Mouse (Mus musculus) hindbrain, embryonic 12.5 days (tissue): Measurements from ENCODE around the gene Rab3a. TPM values are rescaled to one million over a fixed set of nuclear protein-coding genes. Genes with fewer than 3 reads are reported as not detected.

Experiments used
- ATAC-seq: fragments of 200-750 bp; cut with Nextera tagmentation; 2 replicates; pipeline ENCODE4 v1.8.0; 2017; ENCODE audit warnings: moderate TSS enrichment; ENCODE audit not compliant: low FRiP score
- H3K27ac ChIP-seq: fragments of 300-500 bp; sonication (generic); 2 replicates; pipeline ENCODE4 v1.5.1; 2016; ENCODE audit warnings: mild to moderate bottlenecking
- H3K27me3 ChIP-seq: fragments of 300-500 bp; sonication (generic); 2 replicates; pipeline ENCODE4 v1.6.1; 2016; ENCODE audit warnings: mild to moderate bottlenecking
- H3K36me3 ChIP-seq: fragments of 300-500 bp; sonication (generic); 2 replicates; pipeline ENCODE4 v1.6.1; 2016; ENCODE audit warnings: mild to moderate bottlenecking
- H3K4me1 ChIP-seq: fragments of 300-500 bp; sonication (generic); 2 replicates; pipeline ENCODE4 v1.6.1; 2016
- H3K4me2 ChIP-seq: fragments of 300-500 bp; sonication (generic); replicated peaks from 2 replicates; pipeline ENCODE4 v1.6.1; 2016; ENCODE audit warnings: mild to moderate bottlenecking
- H3K4me3 ChIP-seq: fragments of 300-500 bp; sonication (generic); 2 replicates; pipeline ENCODE4 v1.5.1; 2016; ENCODE audit warnings: mild to moderate bottlenecking
- H3K9ac ChIP-seq: fragments of 300-500 bp; sonication (generic); 2 replicates; pipeline ENCODE4 v1.6.1; 2016; ENCODE audit warnings: mild to moderate bottlenecking, moderate library complexity
- H3K9me3 ChIP-seq: fragments of 300-500 bp; sonication (generic); replicated peaks from 2 replicates; pipeline ENCODE4 v1.6.1; 2016; ENCODE audit warnings: mild to moderate bottlenecking
- WGBS: fragments of 180-500 bp; shearing (Covaris S2); methylation state at CpG from one replicate; pipeline ENCODE4 v1.1.7; 2016; 5-methylcytosine and 5-hydroxymethylcytosine counted together
- polyA plus RNA-seq: library from polyadenylated mRNA; unstranded; fragments of >200 nt; fragmentation: Nextera tagmentation; extraction: Ambion mirVana; gene quantifications from 2 replicates; pipeline ENCODE4 v1.2.1, GENCODE M21; 2016

Rab3a gene
- polyA plus RNA-seq, 1 experiment from 2014 or later, result 126 TPM

GRCm38 (mm10) chr8:70787051-70787445 is 32.6 kb downstream of the Rab3a start:
- H3K27ac ChIP-seq, result no peak overlapping the region
- no peak overlapping the region for H3K4me3 ChIP-seq
- ATAC-seq, result no peak
- WGBS, result 91% methylated on average over 3 of the region's 3 CpGs
- no peaks in the 10 kb centered on the region for H3K9me3 ChIP-seq
- H3K9ac ChIP-seq, result no peak overlapping the region
- H3K27me3 ChIP-seq, result peaks cover 3% of the 10 kb centered on the region; the same call in 1 of the 2 replicates
- H3K36me3 ChIP-seq, result peaks cover 64% of the 10 kb centered on the region
- no peak overlapping the region for H3K4me2 ChIP-seq
- H3K4me1 ChIP-seq, result peaks cover 29% of the 10 kb centered on the region

- Histone ChIP-seq H3K9me3 (no peaks in the 10 kb centered on the region), H3K9ac (peak overlapping the region; percentile 5; the same call in 1 of the 2 replicates), H3K27ac (no peak overlapping the region), H3K27me3 (peaks cover 3% of the 10 kb centered on the region; the same call in 1 of the 2 replicates), H3K4me1 (peaks cover 36% of the 10 kb centered on the region), H3K4me2 (peak overlapping the region; percentile 24), H3K36me3 (peaks cover 58% of the 10 kb centered on the region), H3K4me3 (0 out of 2 replicates have a peak overlapping the region, but pooled peaks have one; percentile 1)
- 19% methylated on average over 30 of the region's 30 CpGs for WGBS
- ATAC-seq, result no peak
Observed at GRCm38 (mm10) chr8:70787941-70788667, 33.6 kb downstream of the Rab3a start.

GRCm38 (mm10) chr8:70789046-70789445 is 34.6 kb downstream of the Rab3a start:
- H3K9ac ChIP-seq, result no peak overlapping the region
- WGBS, result 79% methylated on average over 10 of the region's 10 CpGs
- H3K4me2 ChIP-seq, result no peak overlapping the region
- H3K36me3 ChIP-seq, result peaks cover 49% of the 10 kb centered on the region
- H3K9me3 ChIP-seq, result no peaks in the 10 kb centered on the region
- no peak overlapping the region for H3K4me3 ChIP-seq
- peaks cover 6% of the 10 kb centered on the region for H3K27me3 ChIP-seq
- ATAC-seq, result no peak
- H3K4me1 ChIP-seq, result peaks cover 41% of the 10 kb centered on the region
- no peak overlapping the region for H3K27ac ChIP-seq

- Histone ChIP-seq H3K9ac (peak overlapping the region; percentile 85), H3K9me3 (no peaks in the 10 kb centered on the region), H3K4me2 (peak overlapping the region; percentile 60), H3K4me3 (no peak overlapping the region), H3K36me3 (peaks cover 31% of the 10 kb centered on the region), H3K27me3 (peaks cover 21% of the 10 kb centered on the region), H3K4me1 (peaks cover 41% of the 10 kb centered on the region), H3K27ac (no peak overlapping the region)
- no peak for ATAC-seq
- 61% methylated on average over 8 of the region's 8 CpGs for WGBS
Observed at GRCm38 (mm10) chr8:70790846-70791245, 36.4 kb downstream of the Rab3a start.

GRCm38 (mm10) chr8:70791294-70791701 is 36.8 kb downstream of the Rab3a start:
- H3K9ac ChIP-seq, result peak overlapping the region; percentile 85
- no peaks in the 10 kb centered on the region for H3K9me3 ChIP-seq

GRCm38 (mm10) chr8:70791975-70792691 is 37.7 kb downstream of the Rab3a start:
- peaks cover 18% of the 10 kb centered on the region for H3K36me3 ChIP-seq
- ATAC-seq, result peak; percentile 88
- H3K9me3 ChIP-seq, result no peaks in the 10 kb centered on the region
- H3K4me1 ChIP-seq, result peaks cover 47% of the 10 kb centered on the region
- H3K4me2 ChIP-seq, result peak overlapping the region; percentile 60
- H3K27me3 ChIP-seq, result peaks cover 26% of the 10 kb centered on the region
- H3K9ac ChIP-seq, result peak overlapping the region; percentile 85
- H3K27ac ChIP-seq, result peak overlapping the region; percentile 91
- WGBS, result 6% methylated on average over 58 of the region's 58 CpGs
- H3K4me3 ChIP-seq, result peak overlapping the region; percentile 66

More at GRCm38 (mm10) chr8:70791294-70791701, 36.8 kb downstream of the Rab3a start:
- Histone ChIP-seq H3K4me2 (peak overlapping the region; percentile 60), H3K4me1 (peaks cover 43% of the 10 kb centered on the region), H3K27ac (peak overlapping the region; percentile 17; the same call in 1 of the 2 replicates), H3K36me3 (peaks cover 26% of the 10 kb centered on the region), H3K4me3 (peak overlapping the region; percentile 66), H3K27me3 (peaks cover 23% of the 10 kb centered on the region)
- ATAC-seq, result no peak
- 79% methylated on average over 7 of the region's 7 CpGs for WGBS

- Histone ChIP-seq H3K4me2 (peak overlapping the region; percentile 60), H3K27ac (peak overlapping the region; percentile 91), H3K9ac (peak overlapping the region; percentile 45), H3K4me3 (peak overlapping the region; percentile 66), H3K36me3 (peaks cover 12% of the 10 kb centered on the region), H3K27me3 (peaks cover 27% of the 10 kb centered on the region), H3K4me1 (peaks cover 49% of the 10 kb centered on the region), H3K9me3 (no peaks in the 10 kb centered on the region)
- WGBS, result under 1% methylated on average over 20 of the region's 20 CpGs
- no peak; the same call in 1 of the 2 replicates for ATAC-seq
Observed at GRCm38 (mm10) chr8:70792700-70793099, 38.2 kb downstream of the Rab3a start.

GRCm38 (mm10) chr8:70794215-70794614 is 39.7 kb downstream of the Rab3a start:
- H3K4me2 ChIP-seq, result no peak overlapping the region
- no peak overlapping the region for H3K4me3 ChIP-seq
- H3K36me3 ChIP-seq, result peaks cover 3% of the 10 kb centered on the region; the same call in 1 of the 2 replicates
- no peaks in the 10 kb centered on the region for H3K9me3 ChIP-seq
- peaks cover 44% of the 10 kb centered on the region for H3K4me1 ChIP-seq
- H3K27ac ChIP-seq, result no peak overlapping the region
- H3K9ac ChIP-seq, result no peak overlapping the region
- 85% methylated on average over 2 of the region's 2 CpGs for WGBS
- H3K27me3 ChIP-seq, result peaks cover 42% of the 10 kb centered on the region
- ATAC-seq, result no peak

GRCm38 (mm10) chr8:70795370-70795769 is 40.9 kb downstream of the Rab3a start:
- WGBS, result 92% methylated on average over 2 of the region's 2 CpGs
- Histone ChIP-seq H3K4me3 (no peak overlapping the region), H3K4me2 (no peak overlapping the region), H3K9ac (no peak overlapping the region), H3K4me1 (peaks cover 44% of the 10 kb centered on the region), H3K27me3 (peaks cover 50% of the 10 kb centered on the region), H3K36me3 (no peaks in the 10 kb centered on the region), H3K27ac (no peak overlapping the region), H3K9me3 (no peaks in the 10 kb centered on the region)
- no peak for ATAC-seq

- ATAC-seq, result peak; percentile 2
- H3K4me2 ChIP-seq, result peak overlapping the region; percentile 76
- WGBS, result 3% methylated on average over 54 of the region's 54 CpGs
- no peaks in the 10 kb centered on the region for H3K9me3 ChIP-seq
- peak overlapping the region; percentile 40; the same call in 1 of the 2 replicates for H3K27ac ChIP-seq
- H3K9ac ChIP-seq, result peak overlapping the region; percentile 77
- peak overlapping the region; percentile 54 for H3K4me3 ChIP-seq
- H3K36me3 ChIP-seq, result no peaks in the 10 kb centered on the region
- peaks cover 57% of the 10 kb centered on the region for H3K27me3 ChIP-seq
- peaks cover 38% of the 10 kb centered on the region for H3K4me1 ChIP-seq
Observed at GRCm38 (mm10) chr8:70796403-70797080, 42.1 kb downstream of the Rab3a start.

GRCm38 (mm10) chr8:70797081-70798070 is 42.9 kb downstream of the Rab3a start:
- Histone ChIP-seq H3K9me3 (no peaks in the 10 kb centered on the region), H3K9ac (peak overlapping the region; percentile 77; the same call in 1 of the 2 replicates), H3K27ac (0 out of 2 replicates have a peak overlapping the region, but pooled peaks have one; percentile 1), H3K4me3 (peak overlapping the region; percentile 54), H3K27me3 (peaks cover 64% of the 10 kb centered on the region), H3K4me1 (peaks cover 33% of the 10 kb centered on the region), H3K4me2 (peak overlapping the region; percentile 76), H3K36me3 (no peaks in the 10 kb centered on the region)
- peak; percentile 85 for ATAC-seq
- under 1% methylated on average over 55 of the region's 57 CpGs for WGBS
